Mouse (Mus musculus) kidney, adult 2 months (tissue): Measurements from ENCODE around the gene Ssh1.

ENCODE experiments used
- CTCF ChIP-seq: fragments of 200-500 bp; conservative IDR thresholded peaks from 2 replicates; pipeline ENCODE4 v1.5.1; 2011; ENCODE audit warnings: low read depth, mild to moderate bottlenecking, control low read depth, low read length, moderate library complexity, mixed read lengths; ENCODE audit not compliant: insufficient read depth, insufficient read length
- POLR2A ChIP-seq: fragments of 200-500 bp; IDR thresholded peaks from one replicate; pipeline ENCODE4 v1.6.1; 2011; ENCODE audit warnings: low read depth, low read length, control low read depth

- TF ChIP-seq CTCF (no peak), POLR2A (no peak)
Observed at GRCm38 (mm10) chr5:114024390-114024789, 30.7 kb upstream of the Ssh1 start.
